Mouse (Mus musculus) megakaryocyte-erythroid progenitor cell, adult 5-6 weeks (primary cell): Measurements from ENCODE around the gene Defb28. TPM values are rescaled to one million over a fixed set of nuclear protein-coding genes. Genes with fewer than 3 reads are reported as not detected.

Experiments used
- ATAC-seq: replicated peaks from 2 replicates; pipeline ENCODE4 v1.8.0; 2016; ENCODE audit warnings: mild to moderate bottlenecking, inconsistent platforms; ENCODE audit not compliant: severe bottlenecking, poor library complexity, low FRiP score, low TSS enrichment
- total RNA-seq, 2 experiments: library from RNA; stranded (forward) in 1 of 2; stranded (reverse) in 1 of 2; fragments of 200-1000, 215-1000 nt in 1 of 2; fragments of >200 nt in 1 of 2; fragmentation: Nextera tagmentation in 1 of 2; gene quantifications; 2 replicates each; pipeline ENCODE4 v1.2.3; 2014 to 2017

Defb28 gene
- total RNA-seq (2014; fragmentation: Nextera tagmentation): not detected in 2 replicates
- not detected in 2 replicates for total RNA-seq (2017)

DNA sequence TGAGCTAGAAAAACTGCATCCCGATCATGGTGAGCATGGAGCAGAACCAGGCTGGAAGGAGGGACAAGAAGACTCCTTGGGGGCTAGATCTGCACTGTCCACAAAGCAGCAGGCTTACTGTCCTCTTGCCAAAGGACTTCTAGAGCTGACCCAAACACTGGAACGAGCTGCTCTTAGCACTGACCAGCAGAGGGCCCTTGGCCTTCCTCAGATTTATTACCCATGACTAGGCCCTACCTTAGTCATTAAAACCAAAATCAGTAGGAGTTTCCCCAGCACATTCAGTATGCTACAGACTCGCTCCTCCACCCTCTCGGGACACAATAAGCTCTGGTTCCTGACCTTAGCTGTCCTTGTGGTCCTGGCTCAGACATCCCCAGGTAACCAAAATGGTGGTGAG, at the start of gene Defb28:
Defb28 (plus strand) TSS at position 275 of the 400 bp plus-strand sequence.
- no peak for ATAC-seq

GRCm38 (mm10) chr2:152470973-152471372, 47.1 kb upstream of the Defb28 start:
- no peak; the same call in 1 of the 2 replicates for ATAC-seq

- ATAC-seq: no peak
Measured at GRCm38 (mm10) chr2:152472434-152472833, 45.6 kb upstream of the Defb28 start.

- ATAC-seq: no peak
Measured at GRCm38 (mm10) chr2:152476763-152477162, 41.3 kb upstream of the Defb28 start, which contains the start of gene Defb20. Gene Defb20, plus strand, starts transcription at chr2:152477063.

GRCm38 (mm10) chr2:152480881-152481280, 37.2 kb upstream of the Defb28 start:
- ATAC-seq: no peak

DNA sequence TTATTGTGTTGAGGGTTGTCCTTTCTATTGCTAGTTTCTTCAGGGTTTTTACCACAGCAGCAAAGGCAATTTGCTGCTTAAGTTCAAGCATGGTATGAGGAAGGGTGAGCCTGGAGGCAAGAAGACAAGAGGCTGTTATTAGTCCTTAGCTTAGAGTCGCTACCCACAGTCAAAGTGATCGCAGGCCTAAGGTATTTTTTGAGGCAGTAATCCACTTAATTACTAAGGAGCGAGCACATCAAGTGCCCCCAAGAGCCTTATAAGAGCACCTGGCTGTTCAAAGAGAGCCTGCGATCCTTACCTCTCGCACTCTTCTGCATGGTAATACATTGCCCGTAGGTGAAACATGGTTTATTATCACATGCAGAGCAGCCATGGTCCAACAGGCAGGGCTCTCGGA, 36.3 kb upstream of the Defb28 start:
- ATAC-seq: no peak

DNA sequence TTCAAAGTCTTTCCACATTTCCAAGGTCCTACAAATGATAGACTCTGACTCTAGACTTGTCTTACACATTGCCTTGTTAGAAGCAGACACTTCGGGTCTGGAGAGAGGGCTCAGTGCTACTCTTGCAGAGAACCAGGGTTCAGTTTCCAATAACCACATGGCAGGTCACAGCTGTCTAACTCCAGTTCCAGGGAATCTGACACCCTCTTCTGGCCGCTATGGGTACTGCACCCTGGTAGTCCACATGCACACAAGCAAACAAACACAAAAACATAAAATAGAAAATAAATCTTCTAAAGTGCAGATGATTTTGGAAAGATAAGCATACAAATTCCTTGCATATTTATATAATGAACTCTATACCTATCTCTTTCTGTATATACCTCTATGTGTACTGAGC, 31.0 kb upstream of the Defb28 start:
- ATAC-seq: no peak

GRCm38 (mm10) chr2:152490038-152490437, 28.0 kb upstream of the Defb28 start, which contains the start of gene Defb22:
Gene Defb22, minus strand, starts transcription at chr2:152490138.
- ATAC-seq: no peak

DNA sequence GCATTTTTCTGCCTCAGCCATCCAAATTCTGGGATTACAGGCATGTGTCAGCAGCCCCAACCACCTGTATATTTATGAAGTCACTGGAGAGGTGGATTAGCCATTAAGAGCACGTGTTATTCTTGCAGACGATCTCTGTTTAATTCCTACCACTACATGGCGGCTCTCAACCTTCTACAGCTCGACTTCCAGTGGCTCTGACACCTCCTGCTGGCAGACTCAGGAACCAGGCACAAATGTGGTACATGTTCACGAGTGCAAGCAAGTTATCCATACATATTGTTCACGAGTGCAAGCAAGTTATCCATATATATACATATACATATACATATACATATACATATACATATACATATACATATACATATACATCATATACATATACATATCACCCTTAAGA, 24.9 kb upstream of the Defb28 start:
- no peak for ATAC-seq

GRCm38 (mm10) chr2:152498020-152498419, 20.0 kb upstream of the Defb28 start:
- ATAC-seq: no peak

- peak; percentile 98 for ATAC-seq
Measured at GRCm38 (mm10) chr2:152500204-152500862, 17.7 kb upstream of the Defb28 start.

DNA sequence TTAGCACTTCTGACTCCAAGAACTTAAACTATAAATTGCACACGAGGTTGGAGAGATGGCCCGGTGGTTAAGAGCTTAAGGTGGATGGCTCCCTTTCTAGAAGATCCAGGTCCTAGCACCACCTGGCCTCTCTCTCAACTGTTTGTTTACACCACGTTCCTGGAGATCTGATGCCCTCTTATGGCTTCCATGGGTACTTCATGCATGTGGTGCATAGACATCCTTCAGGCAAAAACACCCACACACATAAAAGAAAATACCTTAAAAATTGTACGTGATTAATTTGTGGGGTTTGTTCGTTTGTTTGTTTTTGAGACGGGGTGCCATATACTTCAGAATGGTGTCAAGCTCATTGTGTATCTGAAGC, 17.2 kb upstream of the Defb28 start:
- peak; percentile 69 for ATAC-seq

- ATAC-seq: no peak
Measured at GRCm38 (mm10) chr2:152503950-152504349, 14.1 kb upstream of the Defb28 start.

DNA sequence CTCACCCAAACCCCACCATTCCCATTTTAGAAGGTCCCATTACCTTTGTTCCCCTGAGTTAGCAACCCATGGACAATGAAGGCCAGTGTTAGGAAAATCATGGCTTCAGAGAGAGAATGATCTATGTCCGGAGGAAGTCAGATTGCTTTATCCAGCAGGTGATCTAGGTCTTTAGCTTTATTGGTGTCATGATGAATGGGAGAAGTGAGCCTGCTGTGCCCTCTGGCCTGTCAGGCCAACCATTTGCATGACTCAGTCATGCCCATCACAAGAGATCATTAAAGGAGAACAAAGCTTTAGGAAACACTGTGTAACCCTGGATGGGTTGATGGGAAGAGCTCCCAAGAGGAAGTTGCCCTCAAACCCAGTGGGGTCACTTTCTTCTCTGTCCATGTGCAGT, 6.5 kb upstream of the Defb28 start, which contains the start of gene Defb26:
Defb26 (minus strand) TSS at position 101 of the 400 bp plus-strand sequence.
- ATAC-seq: no peak

DNA sequence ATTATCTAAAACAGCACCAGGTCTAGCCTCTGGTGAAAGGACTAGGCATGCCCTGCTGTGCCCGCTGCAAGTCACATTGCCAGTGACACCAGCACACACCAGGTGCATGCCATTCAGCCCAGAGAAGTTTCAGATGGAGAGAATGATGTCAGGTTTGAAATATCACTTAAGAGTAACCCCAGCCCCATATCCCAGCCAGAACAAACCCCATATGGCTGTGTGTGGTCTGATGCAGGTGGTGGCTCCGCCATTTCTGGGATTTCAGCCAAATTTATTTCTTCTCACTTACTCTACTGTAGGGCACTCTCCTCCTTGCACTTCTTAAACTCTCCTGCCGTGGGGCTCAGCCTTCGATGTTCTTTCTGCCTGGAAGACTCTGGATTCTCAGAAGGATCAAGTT, 2.0 kb upstream of the Defb28 start:
- no peak for ATAC-seq

GRCm38 (mm10) chr2:152539944-152540710, 22.1 kb downstream of the Defb28 start, which contains the start of gene Defb29:
Gene Defb29, minus strand, starts transcription at chr2:152540098.
- ATAC-seq: no peak

GRCm38 (mm10) chr2:152541979-152542378, 23.9 kb downstream of the Defb28 start:
- no peak for ATAC-seq

DNA sequence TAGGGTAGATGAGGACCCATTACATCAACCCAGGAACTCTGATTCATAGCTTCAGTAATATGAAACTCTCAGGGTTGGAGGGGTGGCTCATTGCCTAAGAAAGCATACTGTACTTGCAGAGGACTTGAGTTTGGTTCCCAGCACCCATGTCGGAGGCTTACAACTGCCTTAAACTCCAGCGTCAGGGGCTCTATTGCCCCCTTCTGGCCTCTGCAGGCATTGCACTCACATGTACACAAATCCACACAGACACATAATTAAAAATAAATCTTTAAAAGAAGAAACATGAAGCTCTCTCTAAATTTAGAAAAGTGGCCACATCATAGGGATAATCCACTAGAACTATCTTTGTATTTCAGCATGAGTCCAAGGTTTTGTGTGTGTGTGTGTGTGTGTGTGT, 24.8 kb downstream of the Defb28 start:
- ATAC-seq: no peak

DNA sequence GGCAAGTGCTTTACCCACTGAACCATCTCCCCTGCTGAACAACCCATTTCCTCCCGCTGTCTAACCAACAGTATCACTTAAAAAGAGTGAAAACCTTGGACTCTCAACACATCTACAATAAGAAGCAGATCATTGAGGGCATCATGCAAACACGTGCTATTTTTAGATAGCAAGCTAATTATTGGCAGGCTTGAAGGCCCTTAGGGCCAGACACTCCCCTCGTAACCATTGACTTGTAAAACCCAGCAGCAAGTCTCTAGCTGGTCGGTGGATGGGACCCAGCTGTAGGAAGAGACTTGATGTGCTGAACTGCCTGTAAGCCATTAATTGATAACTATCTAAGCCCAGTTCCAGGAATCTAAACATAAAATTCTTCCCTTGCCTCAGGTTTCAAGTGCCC, 25.4 kb downstream of the Defb28 start:
- ATAC-seq: no peak

- peak; percentile 82 for ATAC-seq
Measured at GRCm38 (mm10) chr2:152544691-152545090, 26.6 kb downstream of the Defb28 start.

GRCm38 (mm10) chr2:152548124-152548523, 30.1 kb downstream of the Defb28 start:
- no peak for ATAC-seq
